Mouse (Mus musculus) kidney, postnatal 25 days (tissue): ENCODE results near the gene Gli2.

Experiments used
- DNase-seq, 2 experiments: peaks; one replicate each; pipeline ENCODE4 v3.0.0; 2021; ENCODE audit warnings: mixed read lengths in 2 of 2

The Gli2 gene

DNA sequence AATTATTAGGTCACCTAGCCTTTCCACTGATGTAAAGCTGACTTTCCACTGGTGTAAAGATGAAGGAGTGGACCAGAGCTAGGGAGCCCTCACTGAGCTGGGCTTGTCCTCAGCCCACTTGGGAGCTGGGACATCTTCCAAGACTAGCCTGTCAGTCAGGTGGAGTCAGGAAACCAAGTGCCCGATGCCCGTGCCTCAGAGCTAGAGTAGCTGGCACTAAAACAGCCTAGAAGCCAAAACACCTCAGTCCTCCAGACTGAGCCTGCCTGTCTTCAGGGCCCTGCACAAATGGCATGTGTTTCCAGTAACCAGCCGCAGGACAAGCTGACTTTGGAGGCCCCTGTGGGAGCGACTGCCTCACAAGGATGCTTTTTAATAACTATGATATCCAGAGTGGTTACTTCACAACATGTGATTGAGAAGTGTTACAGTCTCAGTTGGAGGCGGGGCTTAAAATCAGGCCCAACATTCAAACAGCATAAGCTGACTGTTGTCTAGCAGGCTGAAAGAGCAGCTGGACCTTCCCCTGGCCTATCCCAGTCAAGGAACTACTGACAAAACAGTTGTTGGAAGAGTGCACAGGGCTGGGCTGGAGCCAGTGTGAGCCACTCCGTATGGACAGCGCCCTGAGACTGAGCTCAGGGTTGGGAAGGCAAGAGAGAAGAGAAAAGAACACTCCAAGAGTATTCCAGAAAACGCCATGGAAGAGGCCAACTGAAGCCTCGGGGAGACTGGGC lies 158.2 kb downstream of the Gli2 start:
- no peak for DNase-seq

- no peak for DNase-seq
Observed at GRCm38 (mm10) chr1:118891395-118891794, 162.0 kb downstream of the Gli2 start.

GRCm38 (mm10) chr1:118890125-118890875 lies 163.1 kb downstream of the Gli2 start:
- DNase-seq: no peak

DNA sequence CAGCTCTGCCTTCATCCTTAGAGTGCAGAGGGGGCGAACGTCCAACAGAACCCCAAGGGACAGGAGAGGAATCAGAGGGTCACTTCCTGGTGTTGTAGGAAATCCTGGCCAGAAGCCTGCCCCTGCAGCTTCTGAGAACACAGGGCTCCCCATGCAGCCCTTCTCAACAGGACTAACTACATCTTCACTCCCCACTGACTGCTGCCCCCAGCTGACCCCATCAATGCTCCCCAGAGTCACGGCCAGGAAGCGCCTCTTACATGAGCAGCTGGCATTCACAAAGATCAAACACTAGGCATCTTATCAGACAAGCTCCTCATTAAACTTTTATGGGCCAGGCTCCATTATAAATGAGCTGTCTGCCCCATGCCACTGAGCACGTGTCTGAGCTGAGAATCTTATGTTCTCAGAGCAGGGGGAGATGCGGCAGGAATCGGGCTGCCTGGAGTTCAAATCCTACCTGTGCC lies 172.6 kb downstream of the Gli2 start:
- DNase-seq: peak; percentile 59 to 72

- peak; percentile 52 to 67 for DNase-seq
Observed at GRCm38 (mm10) chr1:118878291-118878690, 175.1 kb downstream of the Gli2 start.

DNA sequence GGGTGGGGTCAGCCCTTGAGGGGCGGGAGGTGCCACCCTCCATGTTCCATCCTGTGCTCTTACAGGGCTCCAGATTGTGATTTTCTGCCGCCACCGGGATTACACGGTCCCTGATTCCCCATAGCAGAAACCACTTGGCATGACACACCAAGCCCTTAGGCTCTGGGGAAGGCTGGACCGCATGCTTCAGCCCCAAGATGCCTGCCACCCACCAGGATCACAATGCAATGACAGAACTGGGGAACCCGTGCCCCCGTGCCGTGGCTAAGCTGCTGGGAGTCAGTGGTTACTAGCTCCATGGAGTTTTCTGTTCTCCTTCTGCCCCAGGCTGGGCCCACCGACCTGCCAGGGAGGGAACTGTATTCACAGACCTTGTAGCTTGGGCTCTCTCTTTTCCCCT lies 178.2 kb downstream of the Gli2 start:
- no peak for DNase-seq

GRCm38 (mm10) chr1:118873559-118873958 lies 179.9 kb downstream of the Gli2 start:
- no peak for DNase-seq

- DNase-seq: no peak
Observed at GRCm38 (mm10) chr1:118864735-118865134, 188.7 kb downstream of the Gli2 start.

GRCm38 (mm10) chr1:118864031-118864430 lies 189.4 kb downstream of the Gli2 start:
- no peak for DNase-seq

GRCm38 (mm10) chr1:118858101-118858500 lies 195.3 kb downstream of the Gli2 start:
- peak; percentile 14 to 47 for DNase-seq

GRCm38 (mm10) chr1:118830658-118831057 lies 222.8 kb downstream of the Gli2 start:
- no peak for DNase-seq

DNA sequence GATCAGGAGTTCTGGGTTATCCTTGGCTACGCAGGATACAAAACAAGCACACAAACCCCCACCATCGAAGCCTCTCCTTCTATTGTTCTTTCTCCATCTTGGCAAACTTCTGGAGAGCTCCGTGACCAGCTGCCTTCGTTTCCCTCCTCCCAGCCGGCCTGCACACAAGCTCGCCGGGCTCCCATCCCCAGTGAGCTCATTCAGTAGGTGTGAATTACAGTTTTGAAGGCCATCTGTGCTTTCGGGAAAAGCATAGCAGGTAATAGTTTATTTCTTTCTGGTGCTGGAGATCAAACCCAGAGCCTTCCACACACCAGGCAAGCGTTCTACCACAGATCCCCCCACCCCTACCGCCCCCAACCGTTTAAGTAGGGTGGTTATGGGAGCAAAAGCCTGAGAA lies 226.8 kb downstream of the Gli2 start:
- peak in 1 of 2 experiments; percentile 6 for DNase-seq

DNA sequence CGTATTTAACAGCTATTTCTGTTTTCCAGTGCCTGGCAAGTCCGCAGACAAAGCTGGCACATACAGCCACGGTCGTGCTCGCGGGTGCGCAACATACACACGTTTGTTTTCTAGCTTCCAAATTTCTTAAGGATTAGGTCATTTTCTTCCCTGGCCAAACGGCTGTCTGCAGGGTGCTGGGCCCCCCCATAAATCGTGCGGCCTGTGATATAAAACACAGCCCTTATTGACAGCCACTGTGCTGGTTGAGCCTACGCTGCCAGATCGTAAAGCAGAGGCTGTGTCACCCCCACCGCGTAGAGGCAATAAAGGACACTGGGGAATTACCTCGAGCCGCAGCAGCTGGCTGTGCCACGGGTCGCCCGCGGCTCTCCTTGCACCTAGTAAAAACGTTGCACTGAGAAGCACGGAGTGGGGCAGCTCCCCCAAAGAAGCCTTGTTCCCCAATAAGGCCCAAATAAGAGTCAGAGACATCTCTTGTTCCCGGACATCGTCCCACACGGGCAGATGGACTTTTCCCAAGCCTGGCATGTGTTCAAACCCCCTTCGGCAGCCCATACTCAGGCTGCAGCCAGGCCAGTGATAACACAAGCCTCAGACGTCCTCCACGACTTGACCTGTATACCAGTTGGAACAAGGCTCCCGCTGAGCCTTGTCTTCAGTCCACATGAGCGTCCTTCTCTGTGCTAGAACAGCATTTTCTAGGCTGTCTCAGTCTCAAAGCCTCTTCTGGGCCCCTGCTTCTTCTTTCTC lies 227.8 kb downstream of the Gli2 start:
- no peak for DNase-seq

GRCm38 (mm10) chr1:118825035-118825434 lies 228.4 kb downstream of the Gli2 start:
- DNase-seq: no peak

DNA sequence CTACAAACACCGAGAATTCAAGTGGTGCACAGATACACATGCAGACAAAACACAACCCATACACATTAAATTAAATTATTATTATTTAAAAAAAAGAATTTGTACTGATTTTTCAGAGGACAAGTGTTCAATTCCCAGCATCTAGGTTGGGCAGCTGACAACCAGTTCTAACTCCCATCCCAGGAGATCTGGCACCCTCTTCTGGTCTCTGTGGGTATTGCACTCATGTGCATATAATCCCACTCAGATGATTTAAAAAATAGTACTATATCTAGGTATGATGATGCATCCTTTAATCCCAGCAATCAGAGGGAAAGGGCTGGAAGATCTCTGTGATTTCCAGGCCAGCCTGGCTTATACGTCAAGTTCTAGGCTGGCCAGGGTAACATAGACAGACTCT lies 231.2 kb downstream of the Gli2 start:
- no peak for DNase-seq

DNA sequence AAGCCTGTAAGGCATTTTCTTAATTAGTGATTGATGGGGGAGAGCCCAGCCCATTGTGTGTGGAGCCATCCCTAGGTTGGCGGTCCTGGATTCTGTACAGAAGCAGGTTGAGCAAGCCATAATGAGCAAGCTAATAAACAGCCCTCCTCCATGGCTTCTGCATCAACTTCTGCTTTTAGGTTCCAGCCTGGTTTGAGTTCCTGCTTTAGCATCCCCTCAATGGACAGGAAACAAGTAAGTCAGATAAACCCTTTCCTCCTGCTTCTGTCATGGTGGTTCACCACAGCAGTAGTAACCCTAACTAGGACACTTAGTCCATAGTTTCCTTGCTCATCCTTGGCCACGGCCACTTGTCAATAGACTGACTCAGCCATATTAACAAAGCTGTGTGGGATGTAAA lies 238.4 kb downstream of the Gli2 start:
- no peak for DNase-seq

DNA sequence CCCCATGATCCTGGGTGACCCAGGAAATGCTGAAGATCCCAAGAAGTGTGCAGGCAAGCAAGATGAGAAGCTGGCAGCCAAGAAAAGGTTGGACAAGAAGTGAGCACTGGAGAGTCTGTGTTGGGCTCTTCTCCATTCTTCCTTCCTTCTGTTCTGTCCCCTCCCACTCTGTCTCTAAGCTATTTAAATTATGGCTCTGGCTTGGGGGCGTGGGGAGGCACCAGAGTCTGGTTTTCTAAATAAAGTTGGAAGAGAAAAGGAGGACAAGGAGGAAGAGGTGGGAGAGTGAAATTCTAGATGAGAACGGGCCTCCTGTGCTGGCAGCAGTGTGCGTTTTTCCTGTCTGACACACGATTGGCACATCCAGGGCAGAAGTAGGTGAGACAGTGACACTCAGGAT lies 243.1 kb downstream of the Gli2 start:
- DNase-seq: no peak

GRCm38 (mm10) chr1:118806727-118807126 lies 246.7 kb downstream of the Gli2 start:
- DNase-seq: no peak

GRCm38 (mm10) chr1:118802166-118802565 lies 251.3 kb downstream of the Gli2 start:
- no peak for DNase-seq

GRCm38 (mm10) chr1:118799322-118800116 lies 253.9 kb downstream of the Gli2 start:
- no peak for DNase-seq

DNA sequence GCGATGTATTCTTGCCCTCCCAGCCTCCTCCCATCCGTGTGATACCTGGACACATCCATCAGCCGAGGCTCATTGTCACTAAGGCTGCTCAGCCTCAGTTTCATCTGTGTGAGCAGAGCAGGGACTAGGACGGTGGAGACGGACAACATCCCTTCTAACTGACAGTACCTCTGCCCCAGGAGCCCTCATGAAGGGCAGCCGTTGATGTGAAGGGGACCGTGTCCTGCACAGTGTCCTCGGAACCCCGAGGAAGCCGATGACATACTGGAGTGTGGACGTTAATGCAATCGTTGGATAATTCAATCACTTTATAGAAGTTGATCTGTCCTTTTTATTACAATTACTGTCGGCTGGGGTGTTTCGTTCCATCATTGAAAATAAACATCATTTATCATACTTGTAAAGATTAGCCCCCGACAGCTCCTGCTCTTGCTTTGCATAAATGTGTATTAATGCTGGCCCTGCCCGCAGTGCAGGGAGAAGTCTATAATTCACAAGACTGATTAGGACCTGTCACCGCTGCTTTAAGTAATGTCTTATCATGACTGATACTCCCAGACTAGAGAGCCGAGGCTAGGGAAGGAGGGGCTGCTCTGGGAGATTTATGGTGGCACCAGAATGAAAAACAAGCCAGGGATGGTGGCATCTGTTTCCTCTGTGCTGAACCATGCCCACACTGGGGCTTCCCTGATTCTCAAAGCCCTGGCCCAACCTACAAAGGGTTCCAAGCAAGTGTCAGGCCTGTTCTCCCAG lies 257.8 kb downstream of the Gli2 start:
- no peak for DNase-seq

- no peak for DNase-seq
Observed at GRCm38 (mm10) chr1:118789871-118790270, 263.5 kb downstream of the Gli2 start.
